Mouse (Mus musculus) embryonic facial prominence, embryonic 14.5 days (tissue): ENCODE data around the gene Coa4. TPM values are rescaled to one million over a fixed set of nuclear protein-coding genes. Genes with fewer than 3 reads are reported as not detected.

Source experiments
- ATAC-seq: fragments of 200-750 bp; cut with Nextera tagmentation; 2 replicates; pipeline ENCODE4 v1.8.0; 2017; ENCODE audit warnings: low read depth, moderate number of reproducible peaks, moderate TSS enrichment
- DNase-seq: peaks from one replicate; pipeline ENCODE4 v3.0.0-alpha.2; 2015; ENCODE audit warnings: low spot score
- H3K27ac ChIP-seq: fragments of 300-500 bp; sonication (generic); replicated peaks from 2 replicates; pipeline ENCODE4 v1.5.1; 2014; ENCODE audit warnings: low read depth, mild to moderate bottlenecking, low read length, moderate library complexity
- H3K27me3 ChIP-seq: fragments of 300-500 bp; sonication (generic); replicated peaks from 2 replicates; pipeline ENCODE4 v1.6.1; 2014; ENCODE audit warnings: low read length; ENCODE audit not compliant: control insufficient read depth, insufficient read depth
- H3K36me3 ChIP-seq: fragments of 300-500 bp; sonication (generic); 2 replicates; pipeline ENCODE4 v1.6.1; 2014; ENCODE audit warnings: low read length, mixed read lengths; ENCODE audit not compliant: control insufficient read depth, insufficient read depth
- H3K4me1 ChIP-seq: fragments of 300-500 bp; sonication (generic); 2 replicates; pipeline ENCODE4 v1.6.1; 2014; ENCODE audit warnings: antibody characterized with exemption, low read length; ENCODE audit not compliant: control insufficient read depth, insufficient read depth
- H3K4me2 ChIP-seq: fragments of 300-500 bp; sonication (generic); 2 replicates; pipeline ENCODE4 v1.6.1; 2014; ENCODE audit warnings: low read depth, mild to moderate bottlenecking, low read length, moderate library complexity, mixed read lengths
- H3K4me3 ChIP-seq: fragments of 300-500 bp; sonication (generic); 2 replicates; pipeline ENCODE4 v1.5.1; 2014; ENCODE audit warnings: low read depth, mild to moderate bottlenecking, low read length
- H3K9ac ChIP-seq: fragments of 300-500 bp; sonication (generic); 2 replicates; pipeline ENCODE4 v1.6.1; 2014; ENCODE audit warnings: low read depth, mild to moderate bottlenecking, low read length, moderate library complexity, mixed read lengths
- H3K9me3 ChIP-seq: fragments of 300-500 bp; sonication (generic); 2 replicates; pipeline ENCODE4 v1.6.1; 2016; ENCODE audit warnings: low read length; ENCODE audit not compliant: control insufficient read depth
- WGBS: fragments of 180-500 bp; shearing (Covaris S2); extraction: QIAGEN DNeasy Blood & Tissue Kit; methylation state at CpG from one replicate; pipeline ENCODE4 v1.1.7; 2014; 5-methylcytosine and 5-hydroxymethylcytosine counted together
- polyA plus RNA-seq: library from polyadenylated mRNA; unstranded; fragments of >200 nt; fragmentation: Nextera tagmentation; extraction: Ambion mirVana; gene quantifications from 2 replicates; pipeline ENCODE4 v1.2.1, GENCODE M21; 2014

Coa4 gene
- polyA plus RNA-seq, 1 experiment from 2014 or later: 22.1 TPM

- H3K9me3 ChIP-seq: no peaks in the 10 kb centered on the region
- ATAC-seq: no peak
- H3K4me2 ChIP-seq: peak overlapping the region; percentile 64
- peaks cover 8% of the 10 kb centered on the region for H3K4me1 ChIP-seq
- 29% methylated on average over 7 of the region's 7 CpGs for WGBS
- H3K36me3 ChIP-seq: peaks cover 19% of the 10 kb centered on the region
- peak overlapping the region; percentile 73 for H3K4me3 ChIP-seq
- no peaks in the 10 kb centered on the region for H3K27me3 ChIP-seq
- H3K9ac ChIP-seq: peak overlapping the region; percentile 80
- peak overlapping the region; percentile 71; the same call in 1 of the 2 replicates for H3K27ac ChIP-seq
- DNase-seq: no peak
Observed at GRCm38 (mm10) chr7:100537519-100537902, 640 bp downstream of the Coa4 start.

GRCm38 (mm10) chr7:100539516-100539915, 2.6 kb downstream of the Coa4 start:
- Histone ChIP-seq H3K4me2 (no peak overlapping the region), H3K27ac (no peak overlapping the region), H3K4me1 (peaks cover 8% of the 10 kb centered on the region), H3K9me3 (no peaks in the 10 kb centered on the region), H3K36me3 (peaks cover 19% of the 10 kb centered on the region), H3K27me3 (no peaks in the 10 kb centered on the region), H3K4me3 (no peak overlapping the region), H3K9ac (no peak overlapping the region)
- no peak for DNase-seq
- no peak for ATAC-seq
- WGBS: 94% methylated on average over 9 of the region's 9 CpGs

- no peaks in the 10 kb centered on the region for H3K9me3 ChIP-seq
- no peak for DNase-seq
- WGBS: 83% methylated on average over 1 of the region's 1 CpGs
Observed at GRCm38 (mm10) chr7:100544437-100544836, 7.6 kb downstream of the Coa4 start.

GRCm38 (mm10) chr7:100547631-100548030, 10.8 kb downstream of the Coa4 start:
- H3K4me3 ChIP-seq: no peak overlapping the region
- H3K36me3 ChIP-seq: peaks cover 34% of the 10 kb centered on the region; the same call in 1 of the 2 replicates
- H3K4me2 ChIP-seq: no peak overlapping the region
- WGBS: 80% methylated on average over 4 of the region's 4 CpGs
- no peaks in the 10 kb centered on the region for H3K4me1 ChIP-seq
- ATAC-seq (no peak), DNase-seq (no peak)
- H3K27me3 ChIP-seq: no peaks in the 10 kb centered on the region
- H3K9ac ChIP-seq: no peak overlapping the region
- no peaks in the 10 kb centered on the region for H3K9me3 ChIP-seq
- no peak overlapping the region for H3K27ac ChIP-seq

More at GRCm38 (mm10) chr7:100544437-100544836, 7.6 kb downstream of the Coa4 start:
- no peaks in the 10 kb centered on the region for H3K27me3 ChIP-seq
- no peak overlapping the region for H3K4me3 ChIP-seq
- H3K4me1 ChIP-seq: no peaks in the 10 kb centered on the region
- ATAC-seq: no peak
- H3K4me2 ChIP-seq: no peak overlapping the region
- no peak overlapping the region for H3K9ac ChIP-seq
- H3K36me3 ChIP-seq: peaks cover 19% of the 10 kb centered on the region; the same call in 1 of the 2 replicates
- no peak overlapping the region for H3K27ac ChIP-seq

GRCm38 (mm10) chr7:100549796-100550195, 12.9 kb downstream of the Coa4 start:
- no peak for ATAC-seq
- WGBS: 95% methylated on average over 3 of the region's 3 CpGs
- H3K9me3 ChIP-seq: no peaks in the 10 kb centered on the region

GRCm38 (mm10) chr7:100550338-100551007, 13.6 kb downstream of the Coa4 start:
- Histone ChIP-seq H3K9ac (no peak overlapping the region), H3K4me3 (no peak overlapping the region), H3K4me1 (peaks cover 6% of the 10 kb centered on the region; the same call in 1 of the 2 replicates), H3K36me3 (peaks cover 34% of the 10 kb centered on the region; the same call in 1 of the 2 replicates), H3K4me2 (no peak overlapping the region), H3K27ac (no peak overlapping the region), H3K27me3 (no peaks in the 10 kb centered on the region), H3K9me3 (no peaks in the 10 kb centered on the region)
- DNase-seq: peak; percentile 63
- WGBS: 49% methylated on average over 5 of the region's 5 CpGs
- peak; percentile 45; the same call in 1 of the 2 replicates for ATAC-seq

More at GRCm38 (mm10) chr7:100549796-100550195, 12.9 kb downstream of the Coa4 start:
- no peak overlapping the region for H3K9ac ChIP-seq
- DNase-seq: no peak
- H3K27me3 ChIP-seq: no peaks in the 10 kb centered on the region
- H3K4me3 ChIP-seq: no peak overlapping the region
- peaks cover 34% of the 10 kb centered on the region; the same call in 1 of the 2 replicates for H3K36me3 ChIP-seq
- H3K4me2 ChIP-seq: no peak overlapping the region
- H3K4me1 ChIP-seq: peaks cover 2% of the 10 kb centered on the region; the same call in 1 of the 2 replicates
- no peak overlapping the region for H3K27ac ChIP-seq

- H3K9me3 ChIP-seq: no peaks in the 10 kb centered on the region
- peak overlapping the region; percentile 78 for H3K27ac ChIP-seq
- no peak overlapping the region for H3K4me3 ChIP-seq
- H3K4me2 ChIP-seq: peak overlapping the region; percentile 32; the same call in 1 of the 2 replicates
- peaks cover 9% of the 10 kb centered on the region; the same call in 1 of the 2 replicates for H3K4me1 ChIP-seq
- WGBS: 60% methylated on average over 5 of the region's 5 CpGs
- no peaks in the 10 kb centered on the region for H3K27me3 ChIP-seq
- peaks cover 21% of the 10 kb centered on the region; the same call in 1 of the 2 replicates for H3K36me3 ChIP-seq
- DNase-seq (peak; percentile 11), ATAC-seq (no peak)
- no peak overlapping the region for H3K9ac ChIP-seq
Observed at GRCm38 (mm10) chr7:100554939-100555338, 18.1 kb downstream of the Coa4 start.

- H3K27ac ChIP-seq: peak overlapping the region; percentile 78
Observed at GRCm38 (mm10) chr7:100555431-100555951, 18.6 kb downstream of the Coa4 start.

More at GRCm38 (mm10) chr7:100555431-100555951, 18.6 kb downstream of the Coa4 start:
- H3K4me1 ChIP-seq: peaks cover 9% of the 10 kb centered on the region; the same call in 1 of the 2 replicates
- H3K9me3 ChIP-seq: no peaks in the 10 kb centered on the region
- peaks cover 15% of the 10 kb centered on the region; the same call in 1 of the 2 replicates for H3K36me3 ChIP-seq
- H3K9ac ChIP-seq: peak overlapping the region; percentile 30
- 20% methylated on average over 13 of the region's 13 CpGs for WGBS
- peak overlapping the region; percentile 32 for H3K4me2 ChIP-seq
- H3K4me3 ChIP-seq: no peak overlapping the region
- DNase-seq: peak; percentile 83
- H3K27me3 ChIP-seq: no peaks in the 10 kb centered on the region
- ATAC-seq: peak; percentile 91
